Mouse (Mus musculus) layer of hippocampus, adult 8-10 months (tissue): Measurements from ENCODE around the gene Syt12. TPM values are rescaled to one million over a fixed set of nuclear protein-coding genes. Genes with fewer than 3 reads are reported as not detected.

ENCODE experiments used
- DNase-seq, 2 experiments: peaks; one replicate each; pipeline ENCODE4 v3.0.0; 2022; ENCODE audit warnings: low spot score in 2 of 2
- total RNA-seq, 4 experiments: library from RNA; stranded (reverse); gene quantifications; 2 replicates each; pipeline ENCODE4 v1.2.4; 2022

The Syt12 gene
- total RNA-seq, 4 experiments from 2014 or later: 29.2 to 31.3 (median 30.2) TPM

DNA sequence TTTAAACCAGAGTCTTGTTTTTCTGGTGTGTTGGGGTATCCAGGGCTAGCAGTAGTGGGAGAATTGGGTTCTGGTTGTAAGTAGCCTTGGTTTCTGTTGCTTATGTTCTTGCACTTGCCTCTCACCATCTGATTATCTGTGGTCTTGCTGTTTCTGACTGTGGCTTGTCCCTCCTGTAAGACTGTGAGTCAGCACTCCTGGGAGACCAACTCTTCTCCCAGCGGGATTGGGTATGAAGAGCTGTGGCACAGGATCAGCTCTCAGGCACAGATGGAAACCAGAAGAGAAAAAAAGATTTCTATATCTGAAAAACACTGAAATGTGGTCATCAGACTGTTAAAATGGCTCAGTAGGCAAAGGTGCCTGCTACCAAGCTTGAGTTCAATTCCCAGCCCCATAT lies 62.6 kb downstream of the Syt12 start:
- no peak for DNase-seq

DNA sequence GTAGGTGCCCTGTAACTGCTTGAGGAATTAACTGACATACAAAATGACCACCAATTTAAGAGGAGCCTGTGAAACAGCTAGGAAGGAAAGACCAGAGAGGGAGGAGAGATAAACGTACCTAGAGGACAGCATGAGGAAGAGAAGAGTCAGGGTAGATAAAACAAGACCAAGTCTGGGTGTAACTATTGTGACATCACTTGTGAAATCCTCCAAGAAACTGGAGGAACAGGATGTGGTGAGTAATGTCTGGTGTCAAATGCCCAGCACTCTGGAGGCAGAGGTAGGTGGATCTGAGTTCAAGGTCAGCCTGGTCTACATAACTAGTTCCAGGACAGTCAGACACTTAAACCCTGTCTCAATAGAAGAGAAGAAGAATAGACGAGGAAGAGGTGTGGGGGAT lies 68.2 kb downstream of the Syt12 start:
- no peak for DNase-seq

DNA sequence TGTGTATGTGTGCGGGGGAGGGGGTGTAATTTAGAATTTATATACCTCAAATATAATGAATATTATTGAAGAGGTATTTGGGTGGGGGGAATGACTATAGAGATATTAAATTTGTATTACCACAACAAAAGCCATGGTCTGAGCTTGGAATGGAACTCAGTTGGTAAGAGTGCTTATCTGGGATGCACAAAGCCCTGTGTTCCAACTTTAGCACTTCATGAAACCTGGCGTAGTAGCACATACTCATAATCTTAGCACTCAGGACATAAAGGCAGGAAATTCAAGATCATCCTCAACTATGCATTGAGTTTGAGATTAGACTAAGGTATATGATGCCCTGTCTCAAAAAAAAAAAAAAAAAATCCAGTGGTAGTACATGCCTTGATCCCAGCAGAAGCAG lies 72.4 kb downstream of the Syt12 start:
- DNase-seq: no peak

- no peak for DNase-seq
Measured at GRCm38 (mm10) chr19:4398959-4399358, 78.3 kb downstream of the Syt12 start.

DNA sequence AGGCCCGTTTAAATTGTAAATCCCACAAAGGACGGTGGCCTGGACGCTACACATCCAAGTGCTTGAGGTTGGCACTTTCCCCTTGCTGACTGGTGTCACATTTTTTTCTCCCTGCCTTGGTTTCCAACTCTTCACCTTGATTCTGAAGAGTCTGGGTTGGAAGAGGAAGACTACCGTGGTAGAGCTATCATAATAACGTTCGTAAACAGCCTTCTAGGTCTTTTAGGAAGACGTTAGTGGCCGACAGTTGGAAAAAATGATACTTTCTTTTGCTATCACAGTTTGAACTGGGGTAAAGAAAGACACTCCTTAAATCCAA lies 78.7 kb downstream of the Syt12 start:
- no peak for DNase-seq

DNA sequence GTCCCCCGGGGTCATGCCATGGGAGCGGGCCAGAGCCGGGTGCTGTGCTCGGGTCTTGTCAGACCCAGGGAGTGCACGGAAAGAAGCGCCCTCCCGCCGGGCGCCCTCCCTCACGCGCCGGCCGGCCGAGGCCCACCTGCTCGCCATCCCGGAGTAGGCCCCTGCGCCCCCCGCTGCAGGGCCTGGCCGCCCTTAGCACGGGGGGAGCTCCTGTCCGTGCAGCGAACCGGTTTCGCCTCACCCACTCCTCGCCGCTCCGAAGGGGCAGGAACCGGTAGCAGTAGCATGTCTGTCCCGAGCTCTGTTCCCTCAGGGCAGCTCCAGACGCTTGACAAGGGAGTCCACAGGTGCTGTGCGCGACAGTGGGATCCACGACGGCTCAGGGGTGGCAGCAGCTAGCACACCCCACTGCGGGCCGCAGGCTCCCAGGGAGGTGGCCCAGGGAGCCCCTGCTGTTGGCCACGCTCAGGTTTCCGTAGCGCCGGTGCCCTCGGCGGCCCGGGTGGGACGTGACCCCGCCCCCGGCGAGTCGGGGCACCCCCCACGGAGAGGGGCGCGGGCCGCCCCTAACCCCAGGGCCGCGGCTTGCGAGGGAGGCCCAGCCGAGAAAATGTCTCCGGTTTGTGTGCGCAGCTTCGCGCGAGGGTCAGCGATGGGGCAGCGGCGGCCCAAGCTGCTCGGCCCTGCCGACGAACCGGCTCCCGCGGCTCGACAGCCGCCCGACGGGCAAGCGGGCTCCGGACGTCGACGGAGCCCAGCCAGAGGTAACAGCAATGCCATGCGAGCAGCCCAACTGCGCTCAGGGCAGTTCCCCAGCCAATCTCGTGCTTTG lies 79.2 kb downstream of the Syt12 start, which contains the start of gene Kdm2a:
Gene Kdm2a (minus strand): TSS at position 488 of the 832 bp plus-strand sequence.
- DNase-seq: peak; percentile 35 to 44

- DNase-seq: peak; percentile 92 to 95
Measured at GRCm38 (mm10) chr19:4396998-4397797, 80.0 kb downstream of the Syt12 start.

- peak; percentile 14 to 15 for DNase-seq
Measured at GRCm38 (mm10) chr19:4396081-4396997, 80.9 kb downstream of the Syt12 start.

Other genes starting within 250 kb of the Syt12 start
- gene Pold4, start 245.5 kb downstream of the Syt12 start, total RNA-seq: 10 to 100 TPM; 13.3 to 25.1 (median 18.5) TPM
- 10 to 100 TPM; 64.8 to 79.5 (median 68.0) TPM for gene Ssh3, start 208.3 kb downstream of the Syt12 start, total RNA-seq
- 10 to 100 TPM; 60.3 to 77.2 (median 67.3) TPM for gene Ankrd13d, start 194.3 kb downstream of the Syt12 start, total RNA-seq
- gene Grk2, start 171.2 kb downstream of the Syt12 start, total RNA-seq: 100 to 1,000 TPM; 174 to 191 (median 186) TPM
- gene Kdm2a, start 79.2 kb downstream of the Syt12 start, total RNA-seq: 10 to 100 TPM; 79.2 to 87.3 (median 84.4) TPM
- 1 to 10 TPM in 1 of 4 experiments, under 1 TPM in 3; 0.74 to 1.1 (median 0.85) TPM for gene Rhod, start 38.0 kb downstream of the Syt12 start, total RNA-seq
- gene 2010003K11Rik, start 21.1 kb upstream of the Syt12 start, total RNA-seq: not detected
- gene Pcx, start 33.0 kb upstream of the Syt12 start, total RNA-seq: 10 to 100 TPM; 64.5 to 72.7 (median 68.1) TPM
- 10 to 100 TPM; 31.0 to 34.7 (median 32.0) TPM for gene Lrfn4, start 138.2 kb upstream of the Syt12 start, total RNA-seq
- gene Rce1, start 148.2 kb upstream of the Syt12 start, total RNA-seq: 10 to 100 TPM; 22.7 to 26.4 (median 22.7) TPM
- gene Gm960, start 221.2 kb upstream of the Syt12 start, total RNA-seq: 1 to 10 TPM; 1.2 to 2.0 (median 1.8) TPM
- gene Sptbn2, start 233.7 kb upstream of the Syt12 start, total RNA-seq: 100 to 1,000 TPM; 475 to 555 (median 513) TPM